Mouse (Mus musculus) skeletal muscle tissue, adult 2 months (tissue): ENCODE measurements around the gene Olfr612.
"Not testable (repeated sequence)": the region's sequence is repeated elsewhere in the genome, so short reads cannot be mapped to it uniquely, and the experiment has no call there.

Source experiments
- DNase-seq: peaks from one replicate; pipeline ENCODE4 v3.0.0-alpha.2; 2012; ENCODE audit warnings: low read depth, low spot score

Gene Olfr612

DNA sequence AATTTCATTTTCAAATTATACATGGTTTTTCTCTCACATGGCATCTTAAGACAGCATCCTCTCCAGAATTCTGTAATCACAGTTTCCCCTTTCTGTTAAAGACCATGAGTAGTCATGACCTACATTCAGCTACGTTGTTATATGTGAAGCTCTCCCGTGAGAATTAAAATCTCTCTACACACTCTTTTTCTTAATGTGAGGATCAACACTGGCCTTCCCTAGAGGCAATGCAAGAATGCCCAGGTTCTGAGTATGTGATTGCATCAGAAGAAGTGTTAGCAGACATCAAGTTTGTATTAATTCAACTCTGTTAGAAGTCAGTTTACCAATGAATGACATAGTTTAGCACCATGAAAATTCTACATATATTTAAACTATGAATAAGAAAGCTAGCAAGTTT lies at the start of gene Olfr612:
TSS of gene Olfr612 (minus strand) at position 101 of the 400 bp plus-strand sequence.
- DNase-seq: not testable (repeated sequence)

DNA sequence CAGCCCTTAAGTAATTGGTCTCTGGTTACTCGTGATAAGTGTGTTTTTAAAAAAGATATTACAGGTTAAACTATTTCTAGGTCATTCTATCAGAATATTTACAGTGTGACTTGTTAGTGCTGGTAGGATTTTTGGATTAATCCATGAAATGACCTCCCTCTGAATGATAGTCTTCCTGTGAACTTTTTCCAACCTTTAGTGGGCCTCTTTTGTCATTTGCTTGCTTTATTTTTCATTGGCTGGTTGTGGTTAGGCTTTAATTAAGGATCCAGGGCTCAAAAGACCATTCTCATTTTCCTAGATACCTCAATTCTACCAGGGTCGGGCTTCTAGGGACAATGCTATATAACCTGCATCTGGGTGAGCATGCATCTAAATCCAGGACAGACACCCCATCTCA lies 47.3 kb upstream of the Olfr612 start, which contains the start of gene Olfr618:
TSS of gene Olfr618 (plus strand) at position 301 of the 400 bp plus-strand sequence.
- DNase-seq: no peak

DNA sequence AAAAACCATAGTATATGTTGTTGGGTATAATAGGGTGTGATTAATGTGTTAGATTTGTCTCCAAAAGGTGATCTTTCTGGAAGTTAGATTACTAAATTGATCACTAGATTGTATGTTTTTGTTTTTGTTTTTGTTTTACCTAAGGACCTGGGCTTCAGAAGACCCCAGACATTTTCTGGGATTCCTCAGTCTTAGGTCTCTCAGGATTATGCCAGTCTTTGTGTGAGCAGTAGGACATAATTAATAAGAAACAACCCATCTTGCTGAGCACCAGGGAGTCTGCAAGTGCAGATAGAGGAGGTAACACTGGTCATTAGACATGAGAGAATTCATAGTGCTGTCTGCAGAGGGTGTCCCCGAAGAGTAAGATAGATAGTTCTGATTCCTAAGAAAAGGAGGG lies 30.2 kb upstream of the Olfr612 start, which contains the start of gene Olfr617:
TSS of gene Olfr617 (plus strand) at position 301 of the 400 bp plus-strand sequence.
- DNase-seq: no peak

DNA sequence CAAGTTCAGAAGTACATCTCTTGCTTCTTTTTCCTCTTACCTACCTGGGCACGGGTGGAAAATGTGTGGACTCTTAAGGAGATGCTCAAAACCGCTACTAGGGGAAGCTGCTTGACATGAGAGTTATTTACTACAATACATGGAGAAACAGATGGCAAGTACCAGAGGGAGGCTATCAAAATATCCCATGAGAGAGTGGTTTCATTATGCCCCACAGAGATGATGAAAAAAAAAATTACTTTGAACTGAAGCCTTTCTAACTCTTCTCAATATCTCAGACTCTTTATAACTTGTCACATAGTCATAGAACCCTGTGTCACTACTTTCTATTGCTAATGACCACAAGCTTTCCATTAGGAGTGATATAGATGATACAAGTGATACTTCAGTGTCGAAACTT lies 26.5 kb upstream of the Olfr612 start, which contains the start of gene Olfr616:
TSS of gene Olfr616 (minus strand) at position 101 of the 400 bp plus-strand sequence.
- DNase-seq: no peak

DNA sequence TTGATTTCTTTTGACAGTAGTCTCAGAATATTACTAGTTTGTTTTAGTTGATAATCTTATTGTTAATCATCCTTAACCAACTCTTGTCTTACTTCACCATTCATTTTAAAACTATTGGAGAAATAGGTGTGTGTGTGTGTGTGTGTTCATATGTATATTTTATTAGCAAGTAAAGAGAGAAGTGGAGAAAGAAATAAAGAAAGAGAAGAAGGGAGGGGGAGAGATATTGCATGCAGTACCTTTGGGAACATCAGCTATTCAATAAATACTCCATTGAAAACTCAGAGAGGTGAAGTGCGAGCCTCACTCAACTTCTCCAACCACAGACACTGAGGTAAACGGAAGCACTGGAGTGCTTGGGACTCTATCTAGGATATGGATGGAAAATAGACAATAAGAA lies 13.3 kb upstream of the Olfr612 start, which contains the start of gene Olfr615:
TSS of gene Olfr615 (plus strand) at position 301 of the 400 bp plus-strand sequence.
- DNase-seq: no peak

DNA sequence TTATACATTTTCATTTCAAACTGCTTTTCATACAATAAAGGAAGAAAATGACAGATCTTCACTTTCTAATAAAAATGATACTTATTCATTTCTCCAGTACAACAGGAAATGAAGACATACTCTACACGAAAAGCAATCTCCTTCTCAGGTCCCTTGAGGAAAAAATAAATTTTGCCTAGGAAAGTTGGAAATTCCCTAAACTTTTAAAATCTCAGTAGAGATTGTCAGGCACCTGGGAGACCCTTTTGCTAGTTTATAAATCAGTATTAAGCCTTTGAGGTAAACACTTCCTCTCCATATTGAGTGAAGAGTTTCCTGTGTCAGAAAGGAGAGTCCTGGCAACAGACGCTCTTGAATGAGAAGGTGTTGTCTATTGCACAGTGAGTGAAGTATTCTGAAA lies 5.3 kb upstream of the Olfr612 start, which contains the start of gene Olfr613:
TSS of gene Olfr613 (plus strand) at position 301 of the 400 bp plus-strand sequence.
- DNase-seq: no peak

DNA sequence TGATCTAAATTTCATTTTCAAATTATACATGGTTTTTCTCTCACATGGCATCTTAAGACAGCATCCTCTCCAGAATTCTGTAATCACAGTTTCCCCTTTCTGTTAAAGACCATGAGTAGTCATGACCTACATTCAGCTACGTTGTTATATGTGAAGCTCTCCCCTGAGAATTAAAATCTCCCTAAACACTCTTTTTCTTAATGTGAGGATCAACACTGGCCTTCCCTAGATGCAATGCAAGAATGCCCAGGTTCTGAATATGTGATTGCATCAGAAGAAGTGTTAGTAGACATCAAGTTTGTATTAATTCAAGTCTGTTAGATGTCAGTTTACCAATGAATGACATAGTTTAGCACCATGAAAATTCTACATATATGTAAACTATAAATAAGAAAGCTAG lies 21.8 kb downstream of the Olfr612 start, which contains the start of gene Olfr611:
TSS of gene Olfr611 (minus strand) at position 101 of the 400 bp plus-strand sequence.
- DNase-seq: not testable (repeated sequence)

DNA sequence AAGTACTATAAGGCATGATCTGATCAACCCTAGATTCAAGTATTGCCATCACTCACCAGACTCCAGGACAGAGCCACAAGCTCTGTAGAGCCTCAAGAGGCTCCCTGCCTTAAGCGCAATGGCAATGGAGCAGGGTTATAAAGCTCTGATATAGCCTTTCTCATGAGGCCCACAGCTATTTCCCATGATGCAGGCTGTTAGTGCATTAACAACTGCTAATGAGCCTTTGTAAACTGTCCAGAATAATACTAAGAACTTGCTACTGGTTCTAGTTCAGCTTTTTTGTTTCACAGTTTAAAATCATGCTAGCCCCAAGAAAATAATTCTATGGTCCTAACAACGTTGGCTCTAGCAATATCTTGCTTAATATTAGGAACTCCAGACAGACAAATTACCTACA lies 30.5 kb downstream of the Olfr612 start, which contains the start of gene Olfr610:
TSS of gene Olfr610 (minus strand) at position 101 of the 400 bp plus-strand sequence.
- no peak for DNase-seq

DNA sequence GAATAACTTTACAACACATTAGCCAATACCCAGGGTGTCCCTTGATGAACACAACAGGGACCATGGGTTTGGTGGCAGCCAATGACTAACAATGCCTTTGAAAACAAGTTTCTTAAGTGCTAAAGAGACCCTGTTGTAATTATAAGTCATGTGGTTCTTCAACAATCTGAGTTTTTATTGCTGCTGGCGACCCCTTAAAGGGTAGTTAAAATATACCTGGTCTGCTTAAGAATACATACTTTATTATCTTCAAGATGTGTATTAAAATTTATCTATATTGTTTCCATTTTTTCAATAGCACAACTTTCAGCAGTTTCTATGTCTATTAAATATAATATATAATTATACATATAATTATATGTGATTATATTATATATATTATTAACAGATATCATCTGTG lies 44.6 kb downstream of the Olfr612 start, which contains the start of gene Olfr609:
TSS of gene Olfr609 (minus strand) at position 101 of the 400 bp plus-strand sequence.
- DNase-seq: no peak
